Mouse (Mus musculus) small intestine, adult 2 months (tissue): ENCODE measurements around the gene Dsn1.

Source experiments
- CTCF ChIP-seq: fragments of 200-500 bp; IDR thresholded peaks from 2 replicates; pipeline ENCODE4 v1.5.1; 2012; ENCODE audit warnings: low read depth, mild to moderate bottlenecking, control low read depth, inconsistent platforms, low read length, moderate library complexity, mixed read lengths; ENCODE audit not compliant: insufficient replicate concordance, insufficient read length; ENCODE audit errors: extremely low read depth
- POLR2A ChIP-seq: fragments of 200-500 bp; IDR thresholded peaks from 2 replicates; pipeline ENCODE4 v1.6.1; 2012; ENCODE audit warnings: low read depth, mild to moderate bottlenecking, control low read depth, inconsistent platforms, low read length, moderate library complexity

- TF ChIP-seq CTCF: no peak
- TF ChIP-seq POLR2A: no peak
Observed at GRCm38 (mm10) chr2:157045932-157046331, 39.0 kb upstream of the Dsn1 start.
